Mouse (Mus musculus) kidney, postnatal 36 days (tissue): ENCODE measurements around the gene Slc30a1.
A peak's percentile ranks its signal among the peaks of the same experiment; 100 is the strongest.

Experiments used
- DNase-seq, 2 experiments: peaks; one replicate each; pipeline ENCODE4 v3.0.0; 2021 to 2022; ENCODE audit warnings: mixed read lengths in 2 of 2

The Slc30a1 gene

GRCm38 (mm10) chr1:191945341-191945740 is 38.8 kb downstream of the Slc30a1 start:
- DNase-seq = no peak

- DNase-seq = no peak
Observed at GRCm38 (mm10) chr1:191945756-191946155, 39.2 kb downstream of the Slc30a1 start.

- no peak for DNase-seq
Observed at GRCm38 (mm10) chr1:191946261-191946660, 39.7 kb downstream of the Slc30a1 start.

- no peak for DNase-seq
Observed at GRCm38 (mm10) chr1:191946835-191947234, 40.3 kb downstream of the Slc30a1 start.

- DNase-seq = no peak
Observed at GRCm38 (mm10) chr1:191947796-191948195, 41.2 kb downstream of the Slc30a1 start.

GRCm38 (mm10) chr1:191948600-191948999 is 42.0 kb downstream of the Slc30a1 start:
- DNase-seq = no peak

GRCm38 (mm10) chr1:191950611-191951010 is 44.0 kb downstream of the Slc30a1 start:
- no peak for DNase-seq

GRCm38 (mm10) chr1:191952733-191953335 is 46.3 kb downstream of the Slc30a1 start:
- no peak for DNase-seq

- DNase-seq = peak; percentile 52 to 67
Observed at GRCm38 (mm10) chr1:191955101-191955500, 48.5 kb downstream of the Slc30a1 start.

GRCm38 (mm10) chr1:191956261-191956660 is 49.7 kb downstream of the Slc30a1 start:
- peak; percentile 52 to 55 for DNase-seq

GRCm38 (mm10) chr1:191956871-191957270 is 50.3 kb downstream of the Slc30a1 start:
- DNase-seq = peak; percentile 85 to 94

GRCm38 (mm10) chr1:191957321-191957720 is 50.8 kb downstream of the Slc30a1 start:
- DNase-seq = peak; percentile 61 to 79

- DNase-seq = no peak
Observed at GRCm38 (mm10) chr1:191960946-191961345, 54.4 kb downstream of the Slc30a1 start.
